Mouse (Mus musculus) heart, postnatal 25 days (tissue): ENCODE data around the gene A630095N17Rik. TPM values are rescaled to one million over a fixed set of nuclear protein-coding genes. Genes with fewer than 3 reads are reported as not detected.

Experiments
- DNase-seq: peaks from one replicate; pipeline ENCODE4 v3.0.0; 2022; ENCODE audit warnings: low spot score
- intact Hi-C: fragments of 180-260 bp; cut with DNase I; formaldehyde crosslinking; loops from one replicate; pipeline ENCODE4 v1.15.1; 2025
- microRNA-seq: library from miRNA; unstranded; fragments of <30 nt; microRNA quantifications from one replicate; pipeline ENCODE4 v1.2.0, GENCODE M21; 2022
- total RNA-seq, 2 experiments: library from RNA; stranded (reverse); gene quantifications; 2 replicates each; pipeline ENCODE4 v1.2.3; 2021

Gene A630095N17Rik
- total RNA-seq, 2 experiments from 2014 or later: not detected

DNA sequence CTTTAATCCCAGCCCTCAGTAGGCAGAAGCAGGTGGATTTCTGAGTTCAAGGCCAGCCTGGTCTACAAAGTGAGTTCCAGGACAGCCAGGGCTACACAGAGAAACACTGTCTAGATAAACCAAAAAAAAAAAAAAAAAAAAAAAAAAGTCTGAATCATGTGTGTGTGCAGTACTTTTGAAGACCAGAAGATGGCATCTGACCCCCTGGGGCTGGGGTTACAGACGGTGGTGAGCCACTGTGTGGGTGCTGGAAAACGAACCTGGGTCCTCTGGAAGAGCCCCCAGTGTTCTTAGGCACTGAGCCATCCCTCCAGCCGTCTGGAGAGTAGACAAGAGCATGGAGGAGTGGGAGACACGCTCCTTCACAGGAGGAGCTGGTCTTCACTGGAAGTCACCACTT lies 49.7 kb downstream of the A630095N17Rik start:
- intact Hi-C loops: no loop called here
- DNase-seq: no peak

DNA sequence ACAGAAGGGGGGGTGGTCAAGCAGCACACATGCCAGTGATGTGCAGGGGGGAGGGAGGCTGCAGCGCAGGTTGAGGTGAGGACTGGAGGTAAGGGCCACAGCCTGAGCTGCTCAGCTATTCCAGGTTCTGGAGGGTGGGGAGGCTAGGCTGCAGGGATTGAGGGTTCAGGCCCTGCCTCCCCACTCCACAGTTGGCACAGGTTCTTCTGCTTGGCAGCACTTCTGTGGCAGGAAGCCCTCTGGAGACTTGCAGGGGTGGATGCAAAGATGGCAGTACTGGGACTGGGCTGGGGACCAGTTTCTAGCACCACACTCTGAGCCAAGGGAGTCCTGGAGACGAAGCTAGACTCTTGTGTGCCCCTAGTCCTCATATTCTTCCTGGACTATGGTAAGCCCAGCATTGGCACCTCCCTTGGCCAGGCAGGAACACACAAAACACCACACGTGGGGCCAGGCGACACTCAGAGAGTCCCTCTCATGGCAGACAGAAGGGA lies 50.5 kb downstream of the A630095N17Rik start:
- no peak for DNase-seq
- intact Hi-C loops: no loop called here

GRCm38 (mm10) chr1:75180741-75181140 lies 51.2 kb downstream of the A630095N17Rik start:
- intact Hi-C loops: no loop called here
- DNase-seq: no peak

DNA sequence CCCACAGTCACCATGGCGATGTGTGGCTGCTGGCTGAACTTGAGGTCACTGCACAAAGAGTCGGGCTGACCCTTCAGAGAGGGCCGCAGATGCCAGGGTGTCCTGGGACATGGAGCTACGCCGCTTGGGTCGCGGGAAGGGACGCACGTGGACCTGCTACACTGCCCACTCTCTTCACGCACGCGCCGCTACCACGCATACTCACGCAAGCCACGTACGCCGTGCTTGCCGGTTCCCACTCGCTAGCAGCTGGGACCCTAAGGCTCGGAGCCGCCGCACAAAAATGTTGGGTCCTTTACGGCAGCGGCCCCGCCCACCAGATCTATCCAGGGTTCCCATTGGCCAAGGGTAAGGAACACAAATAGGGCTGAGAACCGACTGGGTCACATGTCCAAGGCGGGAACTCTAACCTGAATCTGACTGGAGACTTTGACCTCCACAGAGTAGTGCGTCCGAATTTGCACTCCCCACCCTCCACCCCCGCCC lies 51.8 kb downstream of the A630095N17Rik start, which contains the start of gene Abcb6:
Gene Abcb6 (minus strand): TSS at position 288 of the 486 bp plus-strand sequence.
- DNase-seq: peak; percentile 76
- intact Hi-C loops: no loop called here

- intact Hi-C loops: no loop called here
Observed at GRCm38 (mm10) chr1:75179334-75180104, 52.4 kb downstream of the A630095N17Rik start.

More at GRCm38 (mm10) chr1:75179334-75180104, 52.4 kb downstream of the A630095N17Rik start:
- DNase-seq: no peak

Small RNA genes within 50 kb of the gene (microRNA-seq; reads per million reads assigned to microRNA genes)
- gene Gm27943: not detected

Other genes with a start within 250 kb of the A630095N17Rik start
- 1 to 10 TPM; 3.9 to 4.0 TPM for gene Nhej1, start 106.9 kb downstream of the A630095N17Rik start, total RNA-seq
- 1 to 10 TPM in 1 of 2 experiments, under 1 TPM in 1; 0.86 to 1.1 TPM for gene Slc23a3, start 98.2 kb downstream of the A630095N17Rik start, total RNA-seq
- 10 to 100 TPM; 21.3 to 23.7 TPM for gene Cnppd1, start 89.4 kb downstream of the A630095N17Rik start, total RNA-seq
- 10 to 100 TPM; 19.5 to 23.5 TPM for gene Retreg2, start 89.3 kb downstream of the A630095N17Rik start, total RNA-seq
- 10 to 100 TPM; 14.2 to 15.3 TPM for gene Zfand2b, start 63.5 kb downstream of the A630095N17Rik start, total RNA-seq
- 10 to 100 TPM; 26.1 to 29.6 TPM for gene Abcb6, start 51.7 kb downstream of the A630095N17Rik start, total RNA-seq
- 10 to 100 TPM; 11.2 to 12.9 TPM for gene Ankzf1, start 40.0 kb downstream of the A630095N17Rik start, total RNA-seq
- 10 to 100 TPM; 68.2 to 72.9 TPM for gene Atg9a, start 39.9 kb downstream of the A630095N17Rik start, total RNA-seq
- gene Glb1l, start 21.3 kb downstream of the A630095N17Rik start, total RNA-seq: 1 to 10 TPM; 2.3 to 4.0 TPM
- 10 to 100 TPM; 45.2 to 48.8 TPM for gene Stk16, start 21.3 kb downstream of the A630095N17Rik start, total RNA-seq
- 1,000 to 10,000 TPM; 1,036 to 1,088 TPM for gene Tuba4a, start 12.2 kb downstream of the A630095N17Rik start, total RNA-seq
- gene Dnajb2, start 4.3 kb upstream of the A630095N17Rik start, total RNA-seq: 100 to 1,000 TPM in 1 of 2 experiments, 10 to 100 TPM in 1; 90.4 to 100 TPM
- under 1 TPM; 0.86 to 0.92 TPM for gene Ptprn, start 32.4 kb upstream of the A630095N17Rik start, total RNA-seq
- not detected for gene Resp18, start 46.3 kb upstream of the A630095N17Rik start, total RNA-seq
- 10 to 100 TPM; 81.8 to 82.7 TPM for gene Dnpep, start 85.9 kb upstream of the A630095N17Rik start, total RNA-seq
- 1,000 to 10,000 TPM; 1,261 to 1,294 TPM for gene Des, start 128.2 kb upstream of the A630095N17Rik start, total RNA-seq
- gene Speg, start 143.2 kb upstream of the A630095N17Rik start, total RNA-seq: 100 to 1,000 TPM; 141 to 144 TPM
- gene Gmppa, start 203.8 kb upstream of the A630095N17Rik start, total RNA-seq: 10 to 100 TPM; 36.6 to 37.3 TPM
- not detected for gene Asic4, start 218.3 kb upstream of the A630095N17Rik start, total RNA-seq
- 10 to 100 TPM; 26.4 to 28.2 TPM for gene Chpf, start 247.2 kb upstream of the A630095N17Rik start, total RNA-seq
- gene Tmem198, start 247.4 kb upstream of the A630095N17Rik start, total RNA-seq: under 1 TPM; 0.42 to 0.61 TPM